Comparison of ENCODE assay signal across 10 mouse cellular contexts in genomic region chr8:58912196-58912839, GRCm38 (mm10). TPM values are rescaled to one million over a fixed set of nuclear protein-coding genes. Genes with fewer than 3 reads are reported as not detected.
DNase-seq lines count a peak whose midpoint lies in the region; ATAC-seq and TF ChIP-seq lines count a peak whose summit lies in the region.
"Had no signal": no experiment of that assay in that cellular context is flagged by ENCODE, and none has a peak within 500 bp of the region (broad histone marks: within the 10 kb centered on the region; RNA-seq: fewer than 3 reads in every experiment).

TSS of gene Galntl6 (minus strand) at chr8:58912640.

- TF ChIP-seq POLR2A in cerebellum, adult 2 months (IDR thresholded peaks at IDR 0.05; ENCODE audit: borderline replicate concordance, insufficient read depth, low read length), result no peak

- H3K27ac ChIP-seq in heart, embryonic 15.5 days, result no peak within 1 kb of the TSS
- H3K27ac ChIP-seq in cerebellum, adult 2 months (ENCODE audit: insufficient read depth, low read length), result no peak within 1 kb of the TSS
- peak within 1 kb of the TSS; percentile 78 for H3K27ac ChIP-seq in midbrain, embryonic 15.5 days
- H3K27ac ChIP-seq: macrophage had no signal

- H3K9ac ChIP-seq in heart, embryonic 15.5 days, result peak within 1 kb of the TSS; percentile 25; the same call in 1 of the 2 replicates
- peak within 1 kb of the TSS; percentile 75 for H3K9ac ChIP-seq in midbrain, embryonic 15.5 days

- TF ChIP-seq CTCF in cerebellum, adult 2 months (IDR thresholded peaks at IDR 0.05; ENCODE audit: borderline replicate concordance, insufficient read depth, low read depth, low read length), result no peak

- under 1% methylated on average over 37 of the region's 37 CpGs for WGBS in heart, embryonic 15.5 days
- under 1% methylated on average over 37 of the region's 37 CpGs for WGBS in cerebellum, adult 2 months
- under 1% methylated on average over 37 of the region's 37 CpGs for WGBS in midbrain, embryonic 15.5 days

- peaks cover 28% of the 10 kb centered on the region for H3K27me3 ChIP-seq in heart, embryonic 15.5 days
- H3K27me3 ChIP-seq in cerebellum, adult 2 months (ENCODE audit: control insufficient read depth, insufficient read depth, low read length), result no peaks in the 10 kb centered on the region
- H3K27me3 ChIP-seq in midbrain, embryonic 15.5 days (replicated peaks), result no peaks in the 10 kb centered on the region

- ATAC-seq in heart, embryonic 15.5 days (replicated peaks; ENCODE audit: insufficient number of reproducible peaks, insufficient read depth, low FRiP score, low read depth), result no peak
- peak; percentile 83 for ATAC-seq in frontal cortex, adult (ENCODE audit: low TSS enrichment)
- peak; percentile 82 for ATAC-seq in midbrain, embryonic 15.5 days (replicated peaks)
- ATAC-seq: Patski had no signal

- H3K4me3 ChIP-seq in heart, embryonic 15.5 days, result peak within 1 kb of the TSS; percentile 60
- peak within 1 kb of the TSS; percentile 73 for H3K4me3 ChIP-seq in cerebellum, adult 2 months (replicated peaks; ENCODE audit: insufficient read depth, low read depth, low read length)
- peak within 1 kb of the TSS; percentile 65 for H3K4me3 ChIP-seq in midbrain, embryonic 15.5 days

- H3K4me1 ChIP-seq in heart, embryonic 15.5 days (replicated peaks), result peaks cover 14% of the 10 kb centered on the region
- no peaks in the 10 kb centered on the region for H3K4me1 ChIP-seq in cerebellum, adult 2 months (ENCODE audit: control insufficient read depth, insufficient read depth, low read length)
- peaks cover 11% of the 10 kb centered on the region; the same call in 1 of the 2 replicates for H3K4me1 ChIP-seq in midbrain, embryonic 15.5 days

- DNase-seq in heart, adult 18-20 months, result no peak
- DNase-seq in cerebellum, adult 2 months, result peak; percentile 34 to 50
- peak; percentile 70 to 75 for DNase-seq in layer of hippocampus, postnatal 36 days
- DNase-seq in B cell, adult 2 months, result no peak
- DNase-seq in ovary, adult 18-20 months (ENCODE audit: low spot score), result no peak

- H3K9me3 ChIP-seq in heart, embryonic 15.5 days (replicated peaks), result no peaks in the 10 kb centered on the region
- H3K9me3 ChIP-seq in midbrain, embryonic 15.5 days, result no peaks in the 10 kb centered on the region

- H3K36me3 ChIP-seq in heart, embryonic 15.5 days, result no peaks in the 10 kb centered on the region
- H3K36me3 ChIP-seq in midbrain, embryonic 15.5 days (replicated peaks), result no peaks in the 10 kb centered on the region

- H3K4me2 ChIP-seq in heart, embryonic 15.5 days, result peak within 1 kb of the TSS; percentile 98
- peak within 1 kb of the TSS; percentile 85 for H3K4me2 ChIP-seq in midbrain, embryonic 15.5 days

RNA-seq across cellular contexts. Expression of gene Galntl6, which starts in this region (rescaled TPM):
- 0.08 and 0.24 TPM in 2 replicates for polyA plus RNA-seq in heart, embryonic 15.5 days (2015; fragmentation: Nextera tagmentation; extraction: Ambion mirVana)
- total RNA-seq in heart, adult 18-20 months (2021), result not detected
- 3.3 and 6.0 TPM in 2 replicates for polyA plus RNA-seq in cerebellum, adult 2 months (2012; rRNA removed)
- total RNA-seq in layer of hippocampus, postnatal 36 days (2021), result 10 to 100 TPM; 48.7 to 51.7 TPM
- 13.1 and 17.1 TPM in 2 replicates for polyA plus RNA-seq in midbrain, embryonic 15.5 days (2015; fragmentation: Nextera tagmentation; extraction: Ambion mirVana)
- polyA plus RNA-seq: macrophage, Patski had no signal

Comparison
In these comparisons a context has a peak if more than half of its experiments do, and no peak if none do; other contexts are left out.
1. RNA of gene Galntl6 (total RNA-seq): 48.7 to 51.7 TPM in layer of hippocampus, postnatal 36 days; not detected in heart, adult 18-20 months; every median in the first group is over 10 times any median in the second.
2. DNase-seq: peak in cerebellum, adult 2 months (2 of 2) and layer of hippocampus, postnatal 36 days (2 of 2); none in heart, adult 18-20 months (0 of 2), B cell, adult 2 months (0 of 2) and ovary, adult 18-20 months (single experiment).
3. Peak in every context shown above with its lines, with median percentiles within 50 percentile points of each other: H3K4me3 ChIP-seq.